Mouse (Mus musculus) liver, adult 2 months (tissue): ENCODE results near the gene Paqr4.

Experiments
- CTCF ChIP-seq: fragments of 200-500 bp; IDR thresholded peaks from 2 replicates; pipeline ENCODE4 v1.5.1; 2011; ENCODE audit warnings: low read depth, low read length, control low read depth
- POLR2A ChIP-seq: fragments of 200-500 bp; IDR thresholded peaks from 2 replicates; pipeline ENCODE4 v1.6.1; 2011; ENCODE audit warnings: low read length, control low read depth; ENCODE audit not compliant: insufficient read depth; ENCODE audit errors: extremely low read depth

DNA sequence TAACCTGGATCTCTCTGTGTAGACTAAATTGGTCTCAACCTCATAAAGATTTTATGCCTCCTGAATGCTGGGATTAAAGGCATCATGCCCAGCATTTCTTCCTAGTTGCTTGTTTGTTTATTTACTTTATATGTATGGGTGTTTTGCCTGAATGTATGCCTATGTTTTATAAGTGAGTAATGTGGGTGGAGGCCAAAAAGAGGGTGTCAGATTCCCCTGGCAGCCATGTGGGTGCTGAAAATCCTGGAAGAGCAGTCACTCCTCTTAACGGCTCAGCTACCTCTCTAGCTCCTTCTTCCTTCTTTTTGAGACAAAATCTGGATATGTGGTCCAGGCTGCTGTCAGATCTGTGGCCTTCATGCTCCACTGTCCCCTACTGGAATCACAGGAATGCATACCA is 10.2 kb downstream of the Paqr4 start:
- TF ChIP-seq CTCF = no peak
- no peak for TF ChIP-seq POLR2A
